Mouse (Mus musculus) heart, adult 2 months (tissue): ENCODE results near the gene Msrb3.

Experiments
- CTCF ChIP-seq: fragments of 200-600 bp; IDR thresholded peaks from 2 replicates; pipeline ENCODE4 v1.8.1; 2022; ENCODE audit warnings: antibody characterized with exemption, mild to moderate bottlenecking, moderate library complexity
- EP300 ChIP-seq: fragments of 200-500 bp; IDR thresholded peaks from 2 replicates; pipeline ENCODE4 v1.6.1; 2011; ENCODE audit warnings: low read depth, low read length, control low read depth; ENCODE audit not compliant: insufficient read depth

GRCm38 (mm10) chr10:120908776-120909574 lies 10.1 kb upstream of the Msrb3 start:
- no peak for TF ChIP-seq CTCF
- no peak for TF ChIP-seq EP300
